Mouse (Mus musculus) stomach, embryonic 14.5 days (tissue): ENCODE results near the gene Yeats2. TPM values are rescaled to one million over a fixed set of nuclear protein-coding genes. Genes with fewer than 3 reads are reported as not detected.

ENCODE experiments used
- ATAC-seq: fragments of 200-750 bp; cut with Nextera tagmentation; 2 replicates; pipeline ENCODE4 v1.8.0; 2017; ENCODE audit warnings: low read depth, moderate TSS enrichment; ENCODE audit not compliant: insufficient number of reproducible peaks, insufficient read depth, low FRiP score
- H3K27ac ChIP-seq: fragments of 300-500 bp; sonication (generic); 2 replicates; pipeline ENCODE4 v1.5.1; 2014; ENCODE audit warnings: mild to moderate bottlenecking, low read length, moderate library complexity, mixed read lengths
- H3K27me3 ChIP-seq: fragments of 300-500 bp; sonication (generic); 2 replicates; pipeline ENCODE4 v1.6.1; 2014; ENCODE audit warnings: low read length, control low read depth, mixed read lengths; ENCODE audit not compliant: control insufficient read depth, insufficient read depth
- H3K36me3 ChIP-seq: fragments of 300-500 bp; sonication (generic); 2 replicates; pipeline ENCODE4 v1.6.1; 2014; ENCODE audit warnings: mild to moderate bottlenecking, control low read depth, low read length, moderate library complexity, mixed read lengths; ENCODE audit not compliant: control insufficient read depth, insufficient read depth
- H3K4me1 ChIP-seq: fragments of 300-500 bp; sonication (generic); 2 replicates; pipeline ENCODE4 v1.6.1; 2014; ENCODE audit warnings: low read length, control low read depth, mixed read lengths; ENCODE audit not compliant: control insufficient read depth, insufficient read depth
- H3K4me2 ChIP-seq: fragments of 300-500 bp; sonication (generic); replicated peaks from 2 replicates; pipeline ENCODE4 v1.6.1; 2014; ENCODE audit warnings: low read depth, low read length, control low read depth
- H3K4me3 ChIP-seq: fragments of 300-500 bp; sonication (generic); 2 replicates; pipeline ENCODE4 v1.5.1; 2014; ENCODE audit warnings: low read depth, low read length, control low read depth
- H3K9ac ChIP-seq: fragments of 300-500 bp; sonication (generic); replicated peaks from 2 replicates; pipeline ENCODE4 v1.6.1; 2014; ENCODE audit warnings: low read depth, mild to moderate bottlenecking, control low read depth, low read length, moderate library complexity, mixed read lengths
- H3K9me3 ChIP-seq: fragments of 300-500 bp; sonication (generic); 2 replicates; pipeline ENCODE4 v1.6.1; 2016; ENCODE audit warnings: low read depth, low read length, control low read depth; ENCODE audit not compliant: control insufficient read depth
- WGBS: fragments of 180-500 bp; shearing (Covaris S2); extraction: QIAGEN DNeasy Blood & Tissue Kit; methylation state at CpG from one replicate; pipeline ENCODE4 v1.1.7; 2014; 5-methylcytosine and 5-hydroxymethylcytosine counted together
- polyA plus RNA-seq: library from polyadenylated mRNA; unstranded; fragments of >200 nt; fragmentation: Nextera tagmentation; extraction: Ambion mirVana; gene quantifications from 2 replicates; pipeline ENCODE4 v1.2.1, GENCODE M21; 2014

Gene Yeats2
- polyA plus RNA-seq, 1 experiment from 2014 or later = 45.3 TPM

DNA sequence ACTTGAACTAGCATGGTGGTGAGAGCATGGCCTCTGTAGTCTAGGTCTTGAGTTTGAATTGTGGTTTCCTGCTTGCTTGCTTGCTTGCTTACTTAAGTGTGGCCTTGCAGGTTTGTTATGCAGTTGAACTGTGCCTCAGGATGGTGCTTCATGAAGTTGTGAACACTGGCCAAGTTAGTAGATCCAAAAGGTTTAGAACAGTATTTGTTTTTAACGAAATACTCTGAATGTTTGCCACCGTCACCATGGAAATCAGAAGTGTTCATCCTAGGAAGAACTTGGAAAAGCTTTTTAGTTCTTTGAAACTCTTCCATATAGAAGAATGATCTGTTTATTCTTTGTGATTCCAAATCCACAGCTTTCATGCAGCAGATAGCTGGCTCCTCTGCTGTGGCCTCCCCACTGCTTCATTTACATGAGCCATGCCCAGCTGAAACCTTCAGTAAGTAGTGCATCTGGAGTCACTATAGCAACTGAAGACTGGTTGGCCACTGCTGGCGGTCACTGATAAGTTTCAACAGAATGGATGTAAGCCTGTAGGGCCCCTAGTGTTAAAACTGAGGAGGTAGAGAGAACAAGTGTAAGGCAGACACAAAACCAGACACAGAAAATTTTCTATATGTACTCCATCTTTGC, 28.7 kb downstream of the Yeats2 start:
- Histone ChIP-seq H3K4me2 (no peak overlapping the region), H3K9ac (no peak overlapping the region), H3K27ac (no peak overlapping the region), H3K9me3 (no peaks in the 10 kb centered on the region), H3K36me3 (peaks cover 72% of the 10 kb centered on the region), H3K4me3 (no peak overlapping the region), H3K4me1 (no peaks in the 10 kb centered on the region), H3K27me3 (no peaks in the 10 kb centered on the region)
- WGBS = 70% methylated on average over 3 of the region's 3 CpGs
- peak; percentile 61; the same call in 1 of the 2 replicates for ATAC-seq

DNA sequence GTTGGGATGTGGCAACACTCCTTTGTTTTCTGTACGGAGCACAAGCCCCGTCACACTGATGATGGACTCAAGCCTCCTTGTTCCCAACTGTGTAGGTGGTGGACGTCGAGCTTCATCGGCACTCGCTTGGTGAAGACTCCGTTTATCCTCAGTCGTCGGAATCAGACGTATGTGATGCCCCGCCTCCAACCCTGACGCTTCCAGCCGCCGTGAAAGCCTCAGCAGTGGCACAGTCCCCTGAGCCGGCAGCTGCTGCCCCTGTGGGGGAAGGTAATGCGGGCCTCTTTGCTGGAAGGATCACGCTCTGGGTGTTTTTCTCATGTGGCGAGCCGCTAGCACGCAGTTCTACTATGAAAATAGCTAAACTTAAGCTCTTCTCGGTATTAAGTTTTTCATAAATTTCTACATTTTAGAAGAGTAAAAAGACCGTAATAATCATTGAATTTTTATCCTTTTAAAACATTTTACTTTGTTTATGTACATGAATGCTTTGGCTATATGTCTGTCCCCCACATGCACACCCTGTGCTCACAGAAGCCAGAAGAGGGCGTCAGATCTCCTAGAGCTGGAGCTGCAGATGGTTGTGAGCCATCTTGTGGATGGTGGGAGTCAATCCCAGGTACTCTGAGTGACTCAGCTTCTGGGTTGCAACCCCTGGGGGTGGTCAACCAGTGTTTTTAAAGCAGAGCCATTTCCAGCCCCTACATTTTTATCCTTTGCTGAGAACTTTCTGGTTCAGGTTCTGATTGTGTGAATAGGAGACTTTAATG, 38.7 kb downstream of the Yeats2 start:
- 81% methylated on average over 23 of the region's 23 CpGs for WGBS
- peaks cover 39% of the 10 kb centered on the region for H3K36me3 ChIP-seq

DNA sequence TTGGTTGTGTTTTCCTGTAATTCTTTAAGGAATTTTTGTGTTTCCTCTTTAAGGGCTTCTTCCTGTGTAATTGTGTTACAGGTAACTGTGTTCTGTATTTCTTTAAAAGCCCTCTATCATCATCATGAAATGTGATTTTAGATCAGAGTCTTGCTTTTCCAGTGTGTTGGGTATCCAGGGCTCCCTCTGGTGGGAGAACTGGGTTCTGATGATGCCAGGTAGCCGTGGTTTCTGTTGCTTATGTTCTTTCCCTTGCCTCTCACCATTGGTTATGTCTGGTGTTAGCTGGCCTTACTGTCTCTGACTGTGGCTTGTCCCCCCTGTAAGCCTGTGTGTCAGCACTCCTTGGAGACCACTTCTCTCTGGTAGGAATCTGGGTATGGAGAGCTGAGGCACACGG, 44.5 kb downstream of the Yeats2 start:
- no peak for ATAC-seq
- H3K4me1 ChIP-seq = no peaks in the 10 kb centered on the region
- H3K27me3 ChIP-seq = no peaks in the 10 kb centered on the region
- no peak overlapping the region for H3K4me2 ChIP-seq
- WGBS = 64% methylated on average over 2 of the region's 2 CpGs
- H3K36me3 ChIP-seq = peaks cover 45% of the 10 kb centered on the region
- no peak overlapping the region for H3K4me3 ChIP-seq
- no peak overlapping the region for H3K27ac ChIP-seq
- no peaks in the 10 kb centered on the region for H3K9me3 ChIP-seq
- H3K9ac ChIP-seq = no peak overlapping the region

More for the DNA sequence above, 38.7 kb downstream of the Yeats2 start:
- H3K4me1 ChIP-seq = no peaks in the 10 kb centered on the region
- H3K4me3 ChIP-seq = no peak overlapping the region
- no peak overlapping the region for H3K9ac ChIP-seq
- H3K27ac ChIP-seq = no peak overlapping the region
- no peaks in the 10 kb centered on the region for H3K27me3 ChIP-seq
- H3K4me2 ChIP-seq = no peak overlapping the region
- no peak for ATAC-seq
- H3K9me3 ChIP-seq = no peaks in the 10 kb centered on the region

DNA sequence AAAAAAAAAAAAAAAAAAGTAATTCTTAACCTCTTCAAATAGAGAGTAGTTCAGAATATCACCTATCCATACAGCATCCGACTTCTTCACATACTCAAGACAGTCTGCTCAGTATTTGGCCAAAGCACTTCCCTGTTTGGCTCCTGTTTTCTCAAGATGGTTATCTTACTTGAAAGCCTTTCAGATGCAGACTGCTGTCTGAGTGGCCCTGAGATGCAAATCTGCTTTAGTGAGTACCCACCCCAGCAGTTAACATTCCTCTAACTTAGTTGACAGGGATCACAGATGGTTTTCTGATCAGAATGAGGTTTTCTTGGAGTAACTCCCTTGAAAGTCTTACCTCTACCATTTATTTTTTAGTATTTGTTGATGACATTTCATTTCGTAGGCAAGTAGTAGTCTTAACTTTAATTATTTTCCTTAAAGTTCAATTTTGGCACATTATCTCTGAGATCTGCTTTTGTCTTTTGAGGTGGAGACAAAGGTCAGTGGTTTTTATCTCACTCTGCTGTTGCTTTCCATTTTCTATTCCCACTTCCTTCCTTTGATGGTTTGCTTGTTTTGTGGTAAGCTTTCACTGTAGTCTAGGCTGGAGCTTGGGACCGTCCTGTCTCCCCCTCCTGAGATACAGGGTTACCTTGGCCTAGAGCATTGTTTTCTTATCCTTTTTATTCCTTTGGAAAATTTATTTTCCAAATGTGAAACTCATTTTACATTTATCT, 50.5 kb downstream of the Yeats2 start:
- Histone ChIP-seq H3K9me3 (no peaks in the 10 kb centered on the region), H3K36me3 (peaks cover 71% of the 10 kb centered on the region), H3K4me2 (no peak overlapping the region), H3K27ac (no peak overlapping the region), H3K4me3 (no peak overlapping the region), H3K4me1 (0 out of 2 replicates have a peak, but pooled peaks cover 2% of the 10 kb centered on the region), H3K27me3 (no peaks in the 10 kb centered on the region), H3K9ac (no peak overlapping the region)
- no peak for ATAC-seq
- WGBS = 73% methylated on average over 3 of the region's 3 CpGs

- no peak overlapping the region for H3K4me3 ChIP-seq
- ATAC-seq = no peak
- H3K9ac ChIP-seq = no peak overlapping the region
- H3K36me3 ChIP-seq = peaks cover 71% of the 10 kb centered on the region
- H3K27ac ChIP-seq = no peak overlapping the region
- 0 out of 2 replicates have a peak, but pooled peaks cover 2% of the 10 kb centered on the region for H3K4me1 ChIP-seq
- no peak overlapping the region for H3K4me2 ChIP-seq
- no peaks in the 10 kb centered on the region for H3K9me3 ChIP-seq
- no peaks in the 10 kb centered on the region for H3K27me3 ChIP-seq
Observed at GRCm38 (mm10) chr16:20192043-20192442, 51.2 kb downstream of the Yeats2 start.

- no peak overlapping the region for H3K27ac ChIP-seq
- no peak overlapping the region for H3K9ac ChIP-seq
- H3K4me2 ChIP-seq = no peak overlapping the region
- no peak for ATAC-seq
- 0 out of 2 replicates have a peak, but pooled peaks cover 2% of the 10 kb centered on the region for H3K4me1 ChIP-seq
- peaks cover 62% of the 10 kb centered on the region for H3K36me3 ChIP-seq
- H3K4me3 ChIP-seq = no peak overlapping the region
- WGBS = 94% methylated on average over 3 of the region's 3 CpGs
- no peaks in the 10 kb centered on the region for H3K27me3 ChIP-seq
- no peaks in the 10 kb centered on the region for H3K9me3 ChIP-seq
Observed at GRCm38 (mm10) chr16:20195546-20195945, 54.7 kb downstream of the Yeats2 start.

- Histone ChIP-seq H3K27me3 (no peaks in the 10 kb centered on the region), H3K36me3 (peaks cover 59% of the 10 kb centered on the region), H3K9me3 (no peaks in the 10 kb centered on the region), H3K4me1 (0 out of 2 replicates have a peak, but pooled peaks cover 2% of the 10 kb centered on the region), H3K4me3 (no peak overlapping the region), H3K27ac (no peak overlapping the region), H3K9ac (no peak overlapping the region), H3K4me2 (no peak overlapping the region)
- WGBS = 96% methylated on average over 5 of the region's 5 CpGs
- ATAC-seq = no peak
Observed at GRCm38 (mm10) chr16:20196962-20197361, 56.1 kb downstream of the Yeats2 start.

- Histone ChIP-seq H3K9me3 (no peaks in the 10 kb centered on the region), H3K4me1 (0 out of 2 replicates have a peak, but pooled peaks cover 2% of the 10 kb centered on the region), H3K27ac (no peak overlapping the region), H3K36me3 (peaks cover 51% of the 10 kb centered on the region), H3K4me2 (no peak overlapping the region), H3K27me3 (no peaks in the 10 kb centered on the region), H3K9ac (no peak overlapping the region), H3K4me3 (no peak overlapping the region)
- 70% methylated on average over 5 of the region's 5 CpGs for WGBS
- no peak for ATAC-seq
Observed at GRCm38 (mm10) chr16:20199501-20200201, 58.8 kb downstream of the Yeats2 start.
